ENCODE assay signal across 8 mouse cellular contexts in the genomic region with DNA sequence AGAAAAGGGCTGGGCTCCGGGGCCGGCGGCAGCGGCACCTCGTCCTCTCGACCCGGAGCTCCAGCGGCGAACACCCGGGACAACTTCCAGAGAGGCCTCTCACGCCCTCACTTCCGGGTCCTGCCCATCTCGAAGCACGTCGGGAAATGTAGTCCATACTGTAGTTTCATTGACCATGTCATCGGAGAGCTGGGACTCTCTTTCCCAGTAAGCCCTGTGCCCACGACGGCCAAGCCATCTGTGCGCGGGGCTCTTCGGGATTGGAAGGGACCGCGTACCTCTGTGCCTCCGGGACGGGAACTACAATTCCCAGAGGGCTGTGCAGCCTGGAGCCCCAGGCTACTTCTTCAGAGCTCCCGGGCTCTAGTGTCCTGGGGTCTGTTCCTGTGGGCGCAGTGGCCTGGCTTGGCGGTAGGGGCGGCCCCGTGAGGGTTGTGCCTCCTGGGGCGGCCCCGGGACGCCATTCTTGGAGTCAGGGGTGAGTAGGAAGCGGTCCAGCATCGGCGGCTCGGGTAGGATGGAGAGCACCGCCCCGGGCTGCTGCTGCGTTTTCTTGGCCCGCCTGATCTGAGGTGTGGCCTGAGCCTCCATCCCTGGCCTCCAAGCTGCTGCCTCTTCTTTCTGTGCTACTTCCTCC. TPM values are rescaled to one million over a fixed set of nuclear protein-coding genes. Genes with fewer than 3 reads are reported as not detected.
DNase-seq lines count a peak whose midpoint lies in the region; ATAC-seq and TF ChIP-seq lines count a peak whose summit lies in the region.

TSS of gene Erp44 (minus strand) at position 61 of the 637 bp plus-strand sequence.
TSS of gene Invs (plus strand) at position 263 of the 637 bp plus-strand sequence.

- TF ChIP-seq POLR2A in MEL (IDR thresholded peaks at IDR 0.05; ENCODE audit: control insufficient read depth in 1 of 2, insufficient read depth in 1 of 2, low read depth in 1 of 2, low read length in 2 of 2, poor library complexity in 1 of 2) = peak; percentile 50 to 79
- 0 out of 2 replicates have a peak, but pooled peaks have one; percentile 39 for TF ChIP-seq POLR2A in cerebellum, adult 2 months (IDR thresholded peaks at IDR 0.05; ENCODE audit: borderline replicate concordance, insufficient read depth, low read length)

- H3K9me3 ChIP-seq in MEL (replicated peaks; ENCODE audit: insufficient read depth, low read length) = no peaks in the 10 kb centered on the region
- H3K9me3 ChIP-seq in forebrain, postnatal 0 days (ENCODE audit: low read length) = no peaks in the 10 kb centered on the region
- no peaks in the 10 kb centered on the region for H3K9me3 ChIP-seq in lung, embryonic 15.5 days

- ATAC-seq in forebrain, postnatal 0 days = peak; percentile 99
- ATAC-seq in lung, embryonic 15.5 days (ENCODE audit: borderline replicate concordance, extremely low read depth, low FRiP score, low TSS enrichment) = peak; percentile 100

- DNase-seq in MEL (ENCODE audit: low read depth, low spot score) = peak; percentile 98
- peak; percentile 96 to 98 for DNase-seq in cerebellum, adult 2 months
- peak; percentile 98 for DNase-seq in forebrain, postnatal 0 days
- peak; percentile 94 for DNase-seq in heart, postnatal 4 days
- DNase-seq in layer of hippocampus, adult 8-10 months (ENCODE audit: low spot score in 2 of 2) = peak; percentile 95 to 98
- DNase-seq in ovary, adult 18-20 months (ENCODE audit: low spot score) = peak; percentile 96
- peak; percentile 97 for DNase-seq in thymus, postnatal 0 days (ENCODE audit: low spot score)

- peak within 1 kb of the TSS; percentile 80 for H3K4me2 ChIP-seq in forebrain, postnatal 0 days (ENCODE audit: low read depth)
- H3K4me2 ChIP-seq in lung, embryonic 15.5 days = peak within 1 kb of the TSS; percentile 83

- peaks cover 27% of the 10 kb centered on the region for H3K79me2 ChIP-seq in MEL (ENCODE audit: control insufficient read depth, insufficient read depth, low read length, poor library complexity)

- H3K4me1 ChIP-seq in MEL (ENCODE audit: control insufficient read depth in 1 of 2, insufficient read depth in 2 of 2, low read length in 2 of 2) = peaks cover 6 to 8% of the 10 kb centered on the region in 2 experiments
- H3K4me1 ChIP-seq in cerebellum, adult 2 months (ENCODE audit: control insufficient read depth, insufficient read depth, low read length) = peaks cover 4% of the 10 kb centered on the region; the same call in 1 of the 2 replicates
- H3K4me1 ChIP-seq in forebrain, postnatal 0 days (ENCODE audit: insufficient read depth) = peaks cover 4% of the 10 kb centered on the region; the same call in 1 of the 2 replicates
- H3K4me1 ChIP-seq in lung, embryonic 15.5 days = peaks cover 12% of the 10 kb centered on the region

- TF ChIP-seq RAD21 in MEL (IDR thresholded peaks at IDR 0.05; ENCODE audit: low read depth, low read length) = no peak

- H3K27me3 ChIP-seq in MEL (ENCODE audit: control insufficient read depth in 1 of 2, insufficient read depth in 2 of 2, low read length in 2 of 2) = no peaks in the 10 kb centered on the region
- H3K27me3 ChIP-seq in cerebellum, adult 2 months (ENCODE audit: control insufficient read depth, insufficient read depth, low read length) = no peaks in the 10 kb centered on the region
- H3K27me3 ChIP-seq in forebrain, postnatal 0 days (ENCODE audit: insufficient read depth, low read length) = no peaks in the 10 kb centered on the region
- H3K27me3 ChIP-seq in lung, embryonic 15.5 days = no peaks in the 10 kb centered on the region

- no peak for TF ChIP-seq EP300 in MEL (IDR thresholded peaks at IDR 0.05; ENCODE audit: low read depth in 1 of 2, low read length in 2 of 2)

- TF ChIP-seq CTCF in MEL (IDR thresholded peaks at IDR 0.05 in 2 of 3, conservative IDR thresholded peaks at IDR 0.05 in 1 of 3; ENCODE audit: control insufficient read depth in 1 of 3, insufficient read depth in 1 of 3, low read depth in 2 of 3, low read length in 3 of 3, poor library complexity in 1 of 3, severe bottlenecking in 1 of 3) = no peak
- no peak for TF ChIP-seq CTCF in cerebellum, adult 2 months (IDR thresholded peaks at IDR 0.05; ENCODE audit: borderline replicate concordance, insufficient read depth, low read depth, low read length)
- TF ChIP-seq CTCF in forebrain, postnatal 0 days (IDR thresholded peaks at IDR 0.05; ENCODE audit: low read depth) = peak; percentile 11; the same call in 1 of the 2 replicates

- peak within 1 kb of the TSS; percentile 44 for H3K27ac ChIP-seq in MEL (ENCODE audit: control insufficient read depth, low read depth, low read length)
- peak within 1 kb of the TSS; percentile 85 for H3K27ac ChIP-seq in cerebellum, adult 2 months (ENCODE audit: insufficient read depth, low read length)
- H3K27ac ChIP-seq in forebrain, postnatal 0 days (ENCODE audit: low read depth, low read length) = peak within 1 kb of the TSS; percentile 81
- peak within 1 kb of the TSS; percentile 73 for H3K27ac ChIP-seq in lung, embryonic 15.5 days

- H3K36me3 ChIP-seq in MEL (ENCODE audit: control insufficient read depth in 1 of 2, insufficient read depth in 2 of 2, low read length in 2 of 2) = peaks cover 0 to 11% of the 10 kb centered on the region in 2 experiments; a peak in 2 of 4 replicates
- H3K36me3 ChIP-seq in forebrain, postnatal 0 days (ENCODE audit: insufficient read depth) = no peaks in the 10 kb centered on the region
- H3K36me3 ChIP-seq in lung, embryonic 15.5 days = no peaks in the 10 kb centered on the region

- WGBS in cerebellum, adult 2 months = under 1% methylated on average over 41 of the region's 41 CpGs
- WGBS in forebrain, postnatal 0 days = under 1% methylated on average over 41 of the region's 41 CpGs
- under 1% methylated on average over 41 of the region's 41 CpGs for WGBS in lung, embryonic 15.5 days

- H3K4me3 ChIP-seq in MEL (ENCODE audit: control insufficient read depth in 1 of 2, insufficient read depth in 1 of 2, low read depth in 2 of 2, low read length in 2 of 2) = peak within 1 kb of the TSS; percentile 81 to 97
- peak within 1 kb of the TSS; percentile 91 for H3K4me3 ChIP-seq in cerebellum, adult 2 months (replicated peaks; ENCODE audit: insufficient read depth, low read depth, low read length)
- H3K4me3 ChIP-seq in forebrain, postnatal 0 days (ENCODE audit: low read depth, low read length) = peak within 1 kb of the TSS; percentile 69
- H3K4me3 ChIP-seq in lung, embryonic 15.5 days = peak within 1 kb of the TSS; percentile 88

- H3K9ac ChIP-seq in MEL (ENCODE audit: control insufficient read depth, low read depth, low read length, poor library complexity, severe bottlenecking) = peak within 1 kb of the TSS; percentile 88
- peak within 1 kb of the TSS; percentile 82 for H3K9ac ChIP-seq in forebrain, postnatal 0 days
- H3K9ac ChIP-seq in lung, embryonic 15.5 days = peak within 1 kb of the TSS; percentile 93

TF ChIP-seq in MEL, 35 proteins besides CTCF, POLR2A, EP300 and RAD21:
- peak; percentile 98 for TF ChIP-seq ELF1 (IDR thresholded peaks at IDR 0.05; ENCODE audit: low read depth, low read length)
- TF ChIP-seq TCF12 (IDR thresholded peaks at IDR 0.05; ENCODE audit: low read depth, low read length) = peak; percentile 47; the same call in 1 of the 2 replicates
- peak; percentile 69 for TF ChIP-seq TBP (IDR thresholded peaks at IDR 0.05; ENCODE audit: low read depth, low read length)
- no peak for TF ChIP-seq GATA1 (IDR thresholded peaks at IDR 0.05; ENCODE audit: low read depth, low read length)
- peak; percentile 21; the same call in 1 of the 2 replicates for TF ChIP-seq USF1 (IDR thresholded peaks at IDR 0.05; ENCODE audit: low read depth, low read length)
- TF ChIP-seq SIN3A (IDR thresholded peaks at IDR 0.05; ENCODE audit: low read length) = peak; percentile 94
- TF ChIP-seq MAX (IDR thresholded peaks at IDR 0.05; ENCODE audit: low read length) = peak; percentile 35; the same call in 1 of the 2 replicates
- TF ChIP-seq SMC3 (IDR thresholded peaks at IDR 0.05; ENCODE audit: low read depth, low read length) = no peak
- TF ChIP-seq USF2 (IDR thresholded peaks at IDR 0.05; ENCODE audit: borderline replicate concordance in 1 of 2, insufficient read depth in 1 of 2, low read depth in 1 of 2, low read length in 2 of 2) = no peak
- peak; percentile 96 for TF ChIP-seq HCFC1 (IDR thresholded peaks at IDR 0.05; ENCODE audit: low read depth, low read length)
- 0 out of 2 replicates have a peak, but pooled peaks have one; percentile 28 for TF ChIP-seq POLR2AphosphoS2 (IDR thresholded peaks at IDR 0.05; ENCODE audit: low read length)
- peak; percentile 98 for TF ChIP-seq KAT2A (conservative IDR thresholded peaks at IDR 0.05; ENCODE audit: low read depth, low read length)
- peak; percentile 57 for TF ChIP-seq NELFE (IDR thresholded peaks at IDR 0.05; ENCODE audit: low read depth, low read length)
- TF ChIP-seq NRF1 (IDR thresholded peaks at IDR 0.05; ENCODE audit: insufficient read depth, low read depth, low read length, poor library complexity, severe bottlenecking) = peak; percentile 53; the same call in 1 of the 2 replicates
- no peak for TF ChIP-seq CHD2 (IDR thresholded peaks at IDR 0.05; ENCODE audit: low read length)
TF ChIP-seq in MEL: peak in this region for 11.

RNA-seq across cellular contexts. Expression of gene Erp44, which starts in this region (rescaled TPM):
- 27.6 and 31.1 TPM in 2 replicates for total RNA-seq in MEL (2012; rRNA removed)
- polyA plus RNA-seq in MEL (2012; ENCODE audit: insufficient read depth in 1 of 2, insufficient read length in 2 of 2, low read depth in 1 of 2, low replicate concordance in 2 of 2, missing spikeins in 1 of 2) = 10 to 100 TPM in 1 of 2 experiments, not detected in 1; 31.6 TPM
- 28.1 and 31.2 TPM in 2 replicates for polyA plus RNA-seq in cerebellum, adult 2 months (2012; rRNA removed)
- 26.2 and 33.4 TPM in 2 replicates for total RNA-seq in forebrain, postnatal 0 days (2014; rRNA removed)
- polyA plus RNA-seq in forebrain, postnatal 0 days (2015; fragmentation: Nextera tagmentation; extraction: Ambion mirVana) = 41.8 and 50.2 TPM in 2 replicates
- 10 to 100 TPM; 28.1 to 30.3 TPM for total RNA-seq in heart, postnatal 4 days (2021)
- 10 to 100 TPM; 31.1 to 43.4 (median 34.5) TPM for total RNA-seq in layer of hippocampus, adult 8-10 months (2022)
- 89.5 and 91.5 TPM in 2 replicates for polyA plus RNA-seq in lung, embryonic 15.5 days (2015; fragmentation: Nextera tagmentation; extraction: Ambion mirVana)
- polyA plus RNA-seq in thymus, postnatal 0 days (2015; fragmentation: Nextera tagmentation; extraction: Ambion mirVana) = 70.6 and 75.6 TPM in 2 replicates

RNA-seq across cellular contexts. Expression of gene Invs, which starts in this region (rescaled TPM):
- total RNA-seq in MEL (2012; rRNA removed) = 1.9 and 2.7 TPM in 2 replicates
- 1 to 10 TPM in 1 of 2 experiments, not detected in 1; 2.5 TPM for polyA plus RNA-seq in MEL (2012; ENCODE audit: insufficient read depth in 1 of 2, insufficient read length in 2 of 2, low read depth in 1 of 2, low replicate concordance in 2 of 2, missing spikeins in 1 of 2)
- 7.0 and 8.1 TPM in 2 replicates for polyA plus RNA-seq in cerebellum, adult 2 months (2012; rRNA removed)
- 6.4 and 8.7 TPM in 2 replicates for total RNA-seq in forebrain, postnatal 0 days (2014; rRNA removed)
- polyA plus RNA-seq in forebrain, postnatal 0 days (2015; fragmentation: Nextera tagmentation; extraction: Ambion mirVana) = 2.1 and 2.7 TPM in 2 replicates
- total RNA-seq in heart, postnatal 4 days (2021) = 1 to 10 TPM; 3.0 to 3.5 TPM
- 10 to 100 TPM; 12.9 to 15.3 (median 14.7) TPM for total RNA-seq in layer of hippocampus, adult 8-10 months (2022)
- 10.4 and 10.8 TPM in 2 replicates for polyA plus RNA-seq in lung, embryonic 15.5 days (2015; fragmentation: Nextera tagmentation; extraction: Ambion mirVana)
- 3.2 and 5.5 TPM in 2 replicates for polyA plus RNA-seq in thymus, postnatal 0 days (2015; fragmentation: Nextera tagmentation; extraction: Ambion mirVana)

Comparison
In these comparisons a context has a peak if more than half of its experiments do, and no peak if none do; other contexts are left out.
1. Peak in every context shown above with its lines: DNase-seq, ATAC-seq, H3K4me3 ChIP-seq and H3K27ac ChIP-seq.